Mouse (Mus musculus) inflammation-experienced regulatory T-cells, adult 16 weeks (primary cell): ENCODE results near the gene Zar1l. TPM values are rescaled to one million over a fixed set of nuclear protein-coding genes. Genes with fewer than 3 reads are reported as not detected.

Experiments used
- polyA plus RNA-seq: library from polyadenylated mRNA; unstranded; fragments of 100-300 nt; shearing (Covaris generic); gene quantifications from one replicate; pipeline ENCODE4 v1.2.1, GENCODE M21; 2017

Zar1l gene
- not detected for polyA plus RNA-seq

DNA sequence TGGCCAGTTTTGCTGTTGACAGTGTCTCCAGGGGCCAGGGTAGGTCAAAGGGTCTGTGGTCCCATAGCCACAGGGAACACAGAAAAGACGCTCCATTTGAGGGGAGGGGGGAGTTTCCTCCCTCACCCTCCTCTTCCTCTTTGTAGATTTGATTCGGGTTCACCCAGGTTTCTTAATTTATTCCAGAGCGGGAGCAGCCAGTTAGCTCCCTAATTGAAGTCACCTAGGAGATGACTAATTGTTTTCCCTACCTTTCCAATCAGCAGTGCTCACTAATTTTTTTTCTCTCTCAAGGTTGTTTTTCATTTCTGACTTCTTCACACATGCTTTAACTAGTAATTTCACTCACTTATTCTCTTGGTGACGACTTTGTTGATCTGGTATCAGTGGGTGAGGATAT lies at the start of gene Zar1l:
Gene Zar1l, minus strand, starts transcription at position 101 of the 400 bp plus-strand sequence.

DNA sequence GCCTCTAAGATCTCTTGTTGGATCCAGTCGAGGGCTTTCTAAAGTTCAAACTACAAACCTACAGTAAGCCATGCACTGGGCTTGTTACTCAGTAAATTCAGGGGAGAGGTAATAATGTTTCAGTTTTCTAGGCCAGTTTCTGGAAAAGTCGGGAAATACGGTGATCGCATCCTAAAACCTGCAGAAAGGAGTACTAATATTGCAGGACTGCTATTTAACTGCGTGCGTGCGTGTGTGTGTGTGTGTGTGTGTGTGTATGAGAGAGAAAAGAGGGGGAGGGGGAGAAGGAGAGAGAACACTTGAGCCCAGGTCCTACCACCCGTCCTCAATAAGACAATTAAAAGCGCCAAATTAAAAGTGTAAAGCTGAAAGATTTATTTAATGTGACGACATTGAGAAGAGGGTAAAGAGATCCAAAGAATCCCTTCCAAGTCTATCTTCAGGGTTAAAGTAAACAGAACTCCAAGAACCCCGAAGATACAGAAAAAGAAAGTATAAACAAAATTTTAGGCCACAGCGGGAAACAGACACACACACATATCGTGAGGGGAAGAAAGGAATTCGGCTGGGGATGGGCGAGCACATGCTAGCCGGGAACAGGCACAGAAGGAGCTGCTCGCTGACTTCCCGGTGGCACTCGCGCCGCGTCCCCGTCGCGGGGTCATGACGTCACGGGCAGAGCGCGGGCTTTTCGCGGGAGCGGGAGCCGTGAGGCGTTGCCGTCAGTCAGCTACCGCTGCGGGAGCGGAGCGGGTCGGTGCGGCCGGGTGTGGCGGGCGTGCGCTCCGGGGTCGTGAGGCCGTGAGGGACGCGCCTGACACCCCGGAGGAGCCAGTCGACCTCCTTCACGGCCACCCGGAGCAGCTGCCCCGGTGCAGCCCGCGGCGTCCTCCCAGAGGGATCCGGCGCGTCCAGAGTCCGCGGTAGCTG lies 4.2 kb upstream of the Zar1l start, which contains the start of gene Brca2:
Gene Brca2, plus strand, starts transcription at position 694 of the 930 bp plus-strand sequence.

Other genes starting within 250 kb of the Zar1l start
- gene Brca2, start 4.5 kb upstream of the Zar1l start, polyA plus RNA-seq, result 7.5 TPM
- 138 TPM for gene N4bp2l1, start 79.0 kb upstream of the Zar1l start, polyA plus RNA-seq
- 93.4 TPM for gene N4bp2l2, start 148.0 kb upstream of the Zar1l start, polyA plus RNA-seq
- gene Pds5b, start 155.6 kb upstream of the Zar1l start, polyA plus RNA-seq, result 39.0 TPM